Mouse (Mus musculus): ENCODE measurements around the gene Olfr1411. TPM values are rescaled to one million over a fixed set of nuclear protein-coding genes. Genes with fewer than 3 reads are reported as not detected.

The Olfr1411 gene
- not detected for total RNA-seq (2021)
- long read RNA-seq, experiment 1 = 0 reads
- long read RNA-seq, experiment 2 = 0 reads

DNA sequence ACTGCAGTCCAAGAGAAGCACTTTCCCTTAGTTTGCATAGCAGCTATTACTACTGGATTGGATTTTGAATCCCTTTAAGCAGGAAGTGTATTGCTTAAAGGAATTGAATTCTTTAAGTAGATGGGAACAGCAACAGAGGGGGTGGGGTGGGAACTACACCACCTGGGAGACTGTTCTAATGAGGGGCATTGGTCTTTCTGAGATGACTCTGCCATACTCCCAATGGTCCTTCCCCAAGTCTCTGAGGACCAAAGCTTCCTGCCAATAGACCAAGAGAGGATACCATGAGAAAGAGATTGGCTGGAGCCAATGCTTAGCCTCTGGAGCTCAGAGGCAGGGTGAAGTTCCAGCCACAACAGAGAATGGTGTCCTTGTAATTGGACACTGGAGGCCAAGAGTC lies at the start of gene Olfr1411:
Olfr1411 (plus strand) TSS at position 301 of the 400 bp plus-strand sequence.
- intact Hi-C loops (cut with DNase I) = no loop called here

DNA sequence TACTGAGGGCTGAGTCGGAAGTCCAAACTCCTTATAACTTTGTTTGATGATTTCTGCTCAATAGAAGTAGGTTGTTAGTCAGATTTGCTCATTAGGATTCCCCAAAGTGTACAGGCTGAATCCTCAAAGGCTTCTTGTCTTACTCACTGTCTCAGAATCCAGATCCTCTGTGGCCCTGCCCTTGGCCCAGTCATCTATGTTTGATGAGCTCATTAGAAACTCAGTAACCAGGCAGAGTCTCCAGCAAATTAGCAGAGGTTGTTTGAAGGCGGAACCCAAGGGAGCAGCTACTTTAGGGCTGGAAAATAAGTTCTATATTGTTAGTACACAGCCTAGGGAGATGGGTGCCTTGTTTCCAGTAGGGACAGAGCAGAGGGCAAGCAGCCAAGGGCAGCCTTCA lies 48.3 kb upstream of the Olfr1411 start:
- intact Hi-C loops (cut with DNase I) = no loop called here

More for the DNA sequence above, at the start of gene Olfr1411:
- DNase-seq = no peak

DNA sequence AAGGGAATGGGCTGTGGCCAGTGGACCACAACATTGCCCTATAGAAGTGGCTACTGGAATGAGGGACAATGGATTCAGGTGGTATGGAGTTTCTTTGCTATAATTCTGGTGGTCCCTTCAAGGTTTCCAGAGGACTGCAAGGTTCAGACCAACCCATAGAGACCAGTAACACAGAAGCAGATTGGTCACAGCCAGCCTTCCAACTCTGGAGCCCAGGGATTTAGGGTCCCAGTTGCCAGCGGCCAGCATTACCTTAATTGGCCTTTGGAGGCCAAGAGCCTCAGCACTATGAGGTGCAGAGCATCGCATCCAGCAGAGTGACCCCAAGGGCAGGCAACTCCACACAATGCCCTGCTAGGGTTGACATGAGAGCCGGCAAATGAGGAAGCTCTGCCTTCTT lies 23.2 kb upstream of the Olfr1411 start, which contains the start of gene Olfr1413:
Olfr1413 (plus strand) TSS at position 301 of the 400 bp plus-strand sequence.
- DNase-seq = no peak
- intact Hi-C loops (cut with DNase I) = no loop called here

More for the DNA sequence above, 48.3 kb upstream of the Olfr1411 start:
- no peak for DNase-seq

DNA sequence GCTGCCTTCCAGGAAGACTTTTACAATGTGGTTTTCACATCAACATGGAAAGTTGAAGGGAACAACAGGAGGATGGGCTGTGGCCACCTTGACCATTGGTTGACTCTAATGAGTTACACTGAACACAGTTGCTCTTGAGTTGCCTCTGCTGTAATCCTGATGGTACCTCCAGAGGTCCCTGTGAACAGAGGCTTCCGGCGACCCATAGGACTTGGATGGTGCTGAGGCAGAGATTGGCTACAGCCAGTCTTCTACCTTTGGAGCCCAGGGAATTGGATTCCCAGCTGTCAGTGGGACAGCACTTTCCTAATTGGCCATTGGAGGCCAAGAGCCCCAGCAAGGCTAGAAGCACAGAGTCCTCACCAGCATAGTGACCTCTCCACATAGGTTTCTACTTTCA lies 8.7 kb upstream of the Olfr1411 start, which contains the start of gene Olfr1412:
Olfr1412 (plus strand) TSS at position 301 of the 400 bp plus-strand sequence.
- intact Hi-C loops (cut with DNase I) = no loop called here
- DNase-seq = no peak

DNA sequence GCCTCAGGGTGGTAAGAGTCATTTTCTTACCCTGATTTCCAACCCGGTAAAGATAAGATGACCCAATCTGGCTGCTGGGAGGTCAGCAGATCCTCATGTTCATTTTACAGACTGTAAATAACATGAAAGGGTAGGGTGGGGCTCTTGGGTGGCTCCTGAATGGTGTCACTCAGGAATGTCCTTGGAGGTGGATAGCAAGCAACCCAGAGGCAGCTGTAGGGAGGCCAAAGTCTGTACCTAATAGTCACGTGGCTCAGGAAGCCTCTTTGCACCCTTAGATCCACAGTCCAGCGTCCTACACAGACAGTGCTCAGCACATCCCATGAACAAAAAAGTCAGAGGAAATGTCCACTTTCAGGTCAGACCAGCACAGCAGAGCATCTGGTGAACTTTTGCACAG lies 1.8 kb downstream of the Olfr1411 start:
- no peak for DNase-seq
- intact Hi-C loops (cut with DNase I) = no loop called here

DNA sequence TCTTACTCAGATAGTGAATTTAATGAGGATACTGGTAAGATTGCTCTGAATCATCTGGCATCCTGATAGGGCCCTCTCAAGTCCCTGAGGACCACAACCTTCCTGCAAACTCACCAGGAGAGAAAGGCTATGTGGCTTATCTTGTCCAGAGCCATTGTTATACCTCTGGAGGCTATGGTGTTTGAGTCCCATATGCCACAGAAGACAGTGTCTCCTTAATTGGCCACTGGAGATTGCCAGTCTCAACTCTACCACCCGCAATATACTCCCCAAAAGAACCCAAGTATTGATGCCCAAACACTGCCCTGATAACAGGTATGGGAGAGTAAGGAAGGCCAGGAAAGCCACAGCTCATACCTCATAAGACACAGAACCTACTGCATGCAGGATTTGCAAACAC lies 11.3 kb downstream of the Olfr1411 start, which contains the start of gene Olfr1410:
Olfr1410 (plus strand) TSS at position 301 of the 400 bp plus-strand sequence.
- no peak for DNase-seq
- intact Hi-C loops (cut with DNase I) = no loop called here

DNA sequence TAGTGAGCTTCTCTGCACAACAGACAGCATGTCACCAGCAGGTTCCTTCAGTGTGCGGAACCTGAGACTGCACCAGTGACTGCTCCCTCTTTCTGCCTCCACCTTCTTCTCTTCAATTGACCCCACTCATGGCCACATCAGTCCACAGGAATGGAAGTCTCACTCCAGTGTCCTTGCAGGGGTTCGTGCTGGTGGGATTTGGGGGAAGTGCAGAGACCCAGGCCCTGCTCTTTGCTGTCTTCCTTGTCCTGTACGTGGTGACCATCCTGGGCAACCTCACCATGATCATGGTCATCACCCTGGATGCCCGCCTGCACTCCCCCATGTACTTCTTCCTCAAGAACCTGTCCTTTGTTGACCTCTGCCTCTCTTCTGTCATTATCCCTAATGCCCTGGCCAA lies 13.5 kb downstream of the Olfr1411 start:
- intact Hi-C loops (cut with DNase I) = no loop called here
- no peak for DNase-seq

DNA sequence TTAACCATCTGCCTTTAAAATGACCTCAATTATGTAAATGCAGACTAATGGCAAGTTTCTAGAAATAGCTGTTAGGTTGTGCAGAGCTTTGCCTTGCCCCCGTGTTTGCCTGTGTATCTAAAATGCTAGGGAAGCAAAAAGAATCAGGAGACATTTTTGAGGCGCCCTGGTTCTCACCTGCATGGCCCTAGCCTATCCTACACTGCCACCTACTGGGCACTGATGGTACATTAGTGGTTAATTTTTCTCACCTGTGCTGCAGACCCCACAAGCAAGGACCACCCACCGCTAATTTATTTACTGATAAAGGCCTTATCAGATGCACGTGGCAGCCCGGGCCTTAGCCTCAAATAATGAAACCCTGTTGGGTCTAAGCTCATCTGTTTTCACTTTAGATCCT lies 16.8 kb downstream of the Olfr1411 start:
- intact Hi-C loops (cut with DNase I) = loop anchor here (2.0 to 10.0 kb wide), 2 partner anchors 90 to 696 kb away; no protein-coding TSS in a partner anchor

DNA sequence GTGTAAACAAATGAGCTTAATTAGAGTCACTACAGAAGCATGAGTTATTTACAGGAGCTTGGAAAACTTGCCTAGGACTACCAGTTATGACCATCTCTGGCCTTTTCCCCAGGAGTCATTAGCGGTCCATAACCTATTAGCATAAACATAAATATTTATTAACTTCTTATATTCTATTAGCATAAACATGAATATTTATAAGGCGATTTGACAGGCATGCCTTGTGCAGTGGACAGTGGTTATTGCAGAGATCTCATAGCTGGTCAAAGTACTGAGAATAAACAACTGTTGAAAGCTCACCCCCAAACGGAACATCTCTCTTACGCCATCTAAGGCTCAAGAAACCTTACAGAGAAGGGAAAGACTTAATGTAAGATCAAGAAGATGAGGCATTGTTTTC lies 19.0 kb downstream of the Olfr1411 start:
- no peak for DNase-seq
- intact Hi-C loops (cut with DNase I) = loop anchor here (2.0 to 10.0 kb wide), 2 partner anchors 36 to 698 kb away; partner anchors contain the start of gene Otos

More for the DNA sequence above, 16.8 kb downstream of the Olfr1411 start:
- no peak for DNase-seq

DNA sequence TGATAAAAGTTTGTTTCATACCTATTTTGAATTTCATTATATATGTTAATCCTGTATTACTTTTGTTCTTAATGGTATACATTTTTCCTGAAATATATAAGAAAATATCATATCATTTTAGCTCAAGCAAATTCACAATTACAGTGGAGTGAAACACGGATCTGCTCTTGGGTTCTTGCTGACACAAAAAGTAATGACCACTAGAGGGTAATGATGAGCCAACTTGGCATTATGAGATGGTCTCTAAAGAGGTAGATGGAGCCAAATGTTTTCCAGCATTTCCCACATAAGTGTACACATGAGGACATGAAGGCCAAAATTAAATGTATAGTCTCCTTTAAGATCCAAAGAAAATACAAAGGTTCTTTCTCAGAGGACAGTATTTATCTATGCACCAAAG lies 20.3 kb downstream of the Olfr1411 start:
- DNase-seq = no peak
- intact Hi-C loops (cut with DNase I) = loop anchor here (10.0 kb wide), 1 partner anchor 700 kb away; no protein-coding TSS in a partner anchor

DNA sequence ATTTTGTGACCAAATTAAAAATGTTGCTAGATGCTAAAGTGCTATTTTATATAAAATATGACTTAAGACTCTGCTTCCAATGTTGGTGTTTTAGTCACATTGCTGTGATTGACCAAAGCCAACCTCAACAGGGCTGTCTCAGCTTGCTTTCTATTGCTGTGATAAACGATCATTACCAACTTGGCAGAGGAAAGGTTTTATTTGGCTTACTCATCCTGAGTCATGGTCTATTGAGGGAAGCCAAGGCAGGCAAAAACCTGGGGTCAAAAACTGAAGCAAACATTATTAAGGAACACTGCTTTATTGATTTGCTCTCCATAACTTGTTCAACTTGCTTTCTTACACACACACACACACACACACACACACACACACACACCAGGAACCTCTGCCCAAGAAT lies 21.8 kb downstream of the Olfr1411 start:
- intact Hi-C loops (cut with DNase I) = loop anchor here (10.0 kb wide), 1 partner anchor 701 kb away; no protein-coding TSS in a partner anchor
- DNase-seq = no peak

DNA sequence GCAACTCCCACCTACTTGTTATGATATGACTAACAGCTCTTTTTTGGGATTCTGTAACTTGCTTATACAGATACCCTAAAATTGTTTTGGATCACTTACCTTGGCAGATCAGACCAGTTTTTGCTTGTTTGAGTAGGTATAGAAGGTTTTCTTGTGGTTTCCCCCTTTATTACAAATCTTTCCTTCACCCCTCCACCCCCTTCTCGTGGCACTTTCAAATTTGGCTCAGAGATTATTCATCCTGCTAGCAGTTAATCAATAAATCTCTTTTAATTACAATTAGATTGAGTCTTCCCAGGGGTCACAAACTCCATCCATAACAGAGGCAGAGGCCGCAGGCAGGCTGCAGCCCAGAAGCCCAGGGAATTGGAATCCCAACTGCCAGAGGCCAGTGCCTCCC lies 23.3 kb downstream of the Olfr1411 start, which contains the start of gene Olfr12:
Olfr12 (plus strand) TSS at position 301 of the 400 bp plus-strand sequence.
- no peak for DNase-seq
- intact Hi-C loops (cut with DNase I) = loop anchor here (10.0 kb wide), 1 partner anchor 703 kb away; no protein-coding TSS in a partner anchor

DNA sequence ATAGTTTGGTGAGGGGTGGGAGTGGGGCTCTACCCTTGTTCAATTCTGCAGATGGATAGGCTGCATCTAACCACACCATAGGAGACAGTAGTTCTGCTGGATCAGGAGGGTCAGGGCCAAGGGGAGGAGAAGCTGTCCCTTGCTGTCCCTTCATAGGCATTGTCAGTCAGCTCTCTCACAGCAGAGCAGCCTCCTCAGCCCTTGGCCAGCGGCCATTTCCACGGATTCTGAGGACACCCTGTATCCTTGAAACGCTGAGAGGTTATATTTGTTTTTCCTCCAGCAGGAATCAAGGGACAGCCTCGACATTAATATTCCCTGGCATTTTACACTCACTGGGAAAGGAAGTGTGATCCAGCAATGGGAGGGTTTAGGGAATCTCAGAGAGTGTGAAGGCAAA lies 24.1 kb downstream of the Olfr1411 start:
- no peak for DNase-seq
- intact Hi-C loops (cut with DNase I) = loop anchor here (10.0 kb wide), 1 partner anchor 704 kb away; no protein-coding TSS in a partner anchor

DNA sequence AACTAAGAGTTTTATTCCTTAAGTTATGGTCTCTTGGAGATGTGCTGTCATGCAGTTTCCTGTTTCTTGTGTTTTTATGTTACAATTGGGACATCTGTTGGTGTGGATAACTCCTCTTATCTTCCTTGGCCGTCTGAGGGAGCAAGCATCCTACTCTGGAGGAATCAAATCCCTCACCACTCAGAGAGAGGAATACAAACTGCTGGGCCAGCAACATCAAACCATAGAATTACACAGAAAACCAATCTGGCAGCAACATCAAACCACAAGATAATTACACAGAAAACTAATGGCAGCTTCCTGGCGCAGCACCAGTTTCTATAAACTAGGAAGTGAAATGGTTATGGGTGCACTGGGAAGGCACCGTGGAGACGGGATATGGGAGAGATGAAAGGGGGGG lies 34.0 kb downstream of the Olfr1411 start:
- no peak for DNase-seq
- intact Hi-C loops (cut with DNase I) = no loop called here

DNA sequence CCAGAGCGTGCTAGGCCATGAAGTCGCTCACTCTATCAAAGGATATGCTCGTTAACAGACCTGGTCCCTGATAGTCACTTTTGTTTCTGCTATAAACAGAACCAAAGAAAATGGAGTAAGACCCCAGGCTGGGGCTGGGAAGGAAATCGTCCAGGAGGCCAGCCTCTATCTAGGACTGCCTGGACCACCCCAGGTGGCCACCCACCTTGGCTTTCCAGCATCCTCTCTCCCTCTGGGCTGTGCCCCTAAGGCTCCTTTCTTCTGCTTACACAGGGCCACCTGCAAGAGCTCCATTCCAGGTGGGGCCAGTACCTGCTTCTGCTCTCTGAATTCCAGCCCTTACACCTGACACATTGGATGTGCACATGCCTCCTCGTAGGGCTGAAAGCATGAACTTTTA lies 38.0 kb downstream of the Olfr1411 start:
- no peak for DNase-seq
- intact Hi-C loops (cut with DNase I) = no loop called here

DNA sequence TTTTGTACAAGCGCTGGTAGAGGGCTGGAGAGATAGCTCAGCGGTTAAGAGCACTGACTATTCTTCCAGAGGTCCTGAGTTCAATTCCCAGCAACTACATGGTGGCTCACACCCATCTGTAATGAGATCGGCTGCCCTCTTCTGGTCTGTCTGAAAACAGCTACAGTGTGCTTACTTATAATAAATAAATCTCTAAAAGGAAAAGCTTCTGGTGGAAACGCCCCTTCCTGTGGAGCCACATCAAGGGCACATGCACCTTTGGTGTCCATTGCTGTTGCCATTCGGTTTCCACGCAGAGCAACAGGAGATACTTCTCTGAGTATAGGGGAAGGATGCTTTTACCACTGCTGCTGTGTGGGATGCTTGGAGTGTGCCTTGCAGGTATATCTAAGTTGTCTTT lies 38.7 kb downstream of the Olfr1411 start:
- intact Hi-C loops (cut with DNase I) = no loop called here

DNA sequence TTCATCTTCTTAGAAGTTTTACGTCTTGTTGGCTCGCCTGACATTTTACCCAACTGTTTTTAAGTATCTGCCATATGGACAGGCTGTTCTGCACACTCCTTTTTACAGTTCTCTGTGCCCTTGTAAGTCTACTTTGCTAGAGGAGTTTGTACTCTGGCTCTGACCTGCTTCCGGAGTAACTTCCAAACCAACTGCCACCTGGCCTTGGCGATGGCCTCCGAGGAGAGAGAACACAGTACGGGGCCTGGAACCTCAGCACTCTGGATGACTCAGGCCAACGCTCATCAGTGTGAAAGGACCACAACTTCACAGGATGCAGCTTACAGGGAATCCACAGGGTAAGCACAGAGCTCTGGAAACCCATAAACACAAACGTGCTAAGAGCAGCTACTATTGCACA lies 39.5 kb downstream of the Olfr1411 start:
- intact Hi-C loops (cut with DNase I) = no loop called here
- no peak for DNase-seq

More for the DNA sequence above, 38.7 kb downstream of the Olfr1411 start:
- DNase-seq = no peak

DNA sequence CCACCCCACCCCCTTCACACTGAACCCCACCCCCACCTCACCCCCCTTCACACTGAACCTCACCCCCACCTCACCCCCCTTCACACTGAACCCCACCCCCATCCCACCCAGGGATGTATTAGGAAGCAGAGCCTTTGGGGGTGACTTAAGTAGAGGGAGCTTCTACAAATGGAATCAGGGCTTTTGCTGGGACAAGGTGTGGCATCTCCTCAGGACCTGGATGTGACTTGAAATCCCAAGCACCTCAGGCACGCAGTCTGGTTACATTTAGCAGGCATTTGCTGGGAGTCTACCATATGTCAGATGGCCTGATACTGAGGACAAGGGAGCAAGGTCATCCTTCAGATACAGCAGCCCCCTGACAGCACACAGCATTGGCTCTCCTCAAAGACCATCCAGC lies 40.4 kb downstream of the Olfr1411 start:
- intact Hi-C loops (cut with DNase I) = no loop called here
- DNase-seq = no peak

DNA sequence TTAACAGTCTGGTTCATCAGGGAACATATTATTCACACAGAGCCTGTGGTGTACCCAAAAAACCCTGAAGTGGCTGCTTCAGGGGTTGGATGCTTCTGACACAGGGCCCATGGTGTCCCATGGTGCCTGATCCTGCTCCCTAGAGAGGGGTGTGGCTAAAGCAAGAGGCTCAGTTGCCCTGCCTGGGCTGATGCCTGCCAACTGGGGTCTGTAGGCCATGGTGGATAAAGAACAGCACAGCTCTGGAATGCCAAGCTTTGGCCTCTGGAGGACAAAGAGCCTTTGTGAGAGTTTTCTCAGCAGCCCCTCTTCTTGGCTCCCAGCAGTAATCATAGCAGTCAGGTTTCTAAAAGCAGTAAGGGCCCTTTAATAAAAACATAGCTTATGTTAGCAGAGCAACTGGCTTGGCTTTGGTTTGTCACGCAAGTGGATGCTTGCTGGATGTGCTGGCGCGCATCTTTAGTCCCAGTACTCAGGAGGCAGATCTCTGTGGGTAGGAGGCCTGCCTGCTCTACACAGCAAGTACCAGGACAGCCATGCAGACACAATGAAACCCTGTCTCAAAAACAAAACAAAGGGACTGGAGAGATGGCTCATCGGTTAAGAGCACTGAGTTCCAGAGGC lies 40.9 kb downstream of the Olfr1411 start:
- intact Hi-C loops (cut with DNase I) = no loop called here
- no peak for DNase-seq

DNA sequence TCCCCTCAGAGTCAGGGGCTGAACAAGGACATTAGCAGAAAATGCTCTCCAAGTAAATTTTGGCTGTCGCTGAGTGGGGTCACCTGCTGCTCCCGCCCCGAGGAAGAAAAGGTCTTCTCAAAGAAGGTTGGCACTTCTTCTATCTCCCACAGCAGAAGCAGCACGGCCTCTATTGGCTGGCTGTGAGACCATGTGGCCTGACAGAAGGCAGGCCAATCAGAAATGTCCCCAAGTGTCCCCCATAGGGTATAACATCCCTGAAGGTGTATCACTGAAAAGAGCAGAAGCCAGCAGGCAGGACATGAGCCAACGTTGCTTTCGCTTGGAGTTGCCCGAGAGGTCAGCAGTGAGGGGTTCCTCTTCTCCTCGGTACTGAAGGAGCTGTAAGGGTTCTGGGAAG lies 41.8 kb downstream of the Olfr1411 start:
- DNase-seq = no peak
- intact Hi-C loops (cut with DNase I) = no loop called here

DNA sequence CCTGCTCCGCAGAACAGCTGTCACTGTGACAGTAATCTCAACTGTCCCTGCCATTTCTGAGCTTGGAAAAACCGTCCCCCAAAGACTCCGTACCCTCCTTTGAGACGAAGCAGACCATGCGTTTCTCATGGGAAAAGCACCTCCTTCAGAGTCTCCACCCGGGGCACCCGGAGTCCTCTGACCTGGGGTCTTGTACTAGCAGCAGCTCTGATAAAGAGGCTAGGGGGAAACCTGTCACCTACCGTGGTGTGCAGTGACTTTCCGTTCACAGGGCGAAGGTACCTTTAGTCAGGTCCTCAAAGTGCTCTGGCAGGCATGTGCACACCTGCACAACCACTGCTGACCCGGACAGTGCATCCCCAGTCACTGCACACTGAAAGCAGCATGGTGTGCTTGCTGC lies 42.5 kb downstream of the Olfr1411 start:
- DNase-seq = no peak
- intact Hi-C loops (cut with DNase I) = no loop called here

All from gastrocnemius, postnatal 36 days (tissue).